Mouse (Mus musculus) heart, adult 9 months (tissue): ENCODE measurements at regions not wholly inside any gene's neighbourhood (a gene's known extent, or its start where the extent isn't known, plus 50 kb on each side); places are given as distances from the start of the nearest gene placed in this dataset.

Experiments used
- DNase-seq, 2 experiments: peaks; one replicate each; pipeline ENCODE4 v3.0.0; 2022; ENCODE audit warnings: low spot score in 2 of 2

DNA sequence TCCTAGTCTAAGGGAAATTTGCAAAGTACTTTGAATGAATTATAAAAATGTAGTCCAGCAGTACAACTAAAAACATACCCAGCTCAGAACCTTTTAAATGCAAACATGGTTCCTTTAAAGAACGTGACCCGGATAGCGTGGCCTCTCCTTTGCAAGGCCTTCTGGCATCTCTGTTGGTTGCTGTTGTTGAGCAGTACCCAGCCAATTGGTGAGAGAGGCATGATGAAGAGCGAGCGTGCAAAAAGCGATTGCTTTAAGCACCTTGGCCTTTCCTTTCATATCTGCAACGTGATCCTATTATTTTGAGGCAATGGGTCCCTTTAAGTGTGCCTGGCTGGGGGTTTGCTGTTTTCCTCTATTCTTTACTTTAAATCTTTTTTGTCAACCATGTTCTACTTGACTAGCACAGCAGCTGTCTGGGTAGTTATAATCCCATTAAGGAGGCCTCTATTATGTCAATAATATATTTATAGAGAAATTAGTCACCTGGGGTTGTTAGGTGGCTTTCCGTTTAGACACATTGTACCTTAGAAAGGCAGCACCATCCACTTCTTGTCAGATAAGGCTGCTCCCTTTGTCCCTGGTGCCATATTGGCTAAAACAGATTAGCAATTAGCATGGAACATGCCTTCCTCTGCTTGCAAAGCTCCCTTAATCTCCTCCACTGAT is 141.5 kb upstream of the Jag1 start:
- DNase-seq: no peak

DNA sequence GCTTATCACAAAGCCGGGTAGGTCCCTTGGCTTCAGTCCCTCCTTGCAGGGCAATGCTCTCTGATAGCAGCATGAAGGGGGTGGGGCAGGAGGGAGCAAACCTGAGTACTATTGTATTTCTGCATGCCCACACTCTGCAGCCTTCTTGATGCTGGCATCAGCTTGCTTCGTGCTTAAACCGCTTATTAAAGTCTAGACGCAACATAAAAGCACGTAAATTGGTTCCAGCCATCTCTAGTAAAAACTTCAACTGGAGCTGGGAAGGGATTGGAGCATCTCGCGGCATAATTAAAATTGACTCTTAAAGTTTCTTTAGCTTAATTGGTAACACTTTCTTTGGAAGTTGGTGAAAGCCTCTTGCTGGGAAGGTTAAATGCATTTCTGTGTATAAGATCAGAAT is 131.5 kb upstream of the Jag1 start:
- no peak for DNase-seq

DNA sequence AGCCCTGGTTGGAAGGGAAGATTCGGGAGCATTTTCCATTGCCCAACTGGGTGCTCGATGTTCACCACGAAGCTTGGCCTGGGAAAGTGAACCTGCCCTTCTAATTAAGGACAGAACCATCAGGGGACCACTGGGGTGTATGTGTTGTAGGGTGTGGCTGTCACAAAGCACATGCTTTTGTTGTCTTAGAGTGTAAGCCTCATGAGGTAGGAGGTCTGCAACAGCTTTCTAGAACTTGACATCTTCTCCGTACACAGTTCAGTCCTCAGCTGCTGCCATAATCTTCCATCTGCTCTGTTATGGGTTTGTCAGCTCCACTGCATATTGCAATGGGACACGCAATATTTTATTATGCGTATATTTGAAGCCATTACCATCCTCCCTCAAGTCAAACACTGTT is 127.9 kb upstream of the Jag1 start:
- DNase-seq: no peak

DNA sequence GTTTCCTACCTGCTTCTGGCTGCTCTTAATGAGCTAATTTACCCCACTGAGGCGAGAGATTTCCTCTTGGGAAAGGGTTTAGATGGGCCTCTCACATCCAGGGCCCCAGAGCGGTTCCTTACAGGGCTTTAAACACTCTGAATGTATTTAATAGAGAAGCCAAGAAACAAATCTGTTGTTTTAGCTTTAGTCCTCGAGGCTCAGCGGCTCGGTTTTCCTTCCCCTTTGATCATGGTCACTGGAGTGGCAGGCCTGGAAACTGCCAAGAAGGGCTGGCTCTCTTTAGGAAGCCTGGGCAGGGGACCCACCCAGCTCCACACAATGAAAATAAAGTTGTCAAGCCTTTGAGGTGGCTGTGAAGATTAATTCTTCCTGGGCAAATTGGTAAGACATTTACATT is 127.5 kb upstream of the Jag1 start:
- no peak for DNase-seq

DNA sequence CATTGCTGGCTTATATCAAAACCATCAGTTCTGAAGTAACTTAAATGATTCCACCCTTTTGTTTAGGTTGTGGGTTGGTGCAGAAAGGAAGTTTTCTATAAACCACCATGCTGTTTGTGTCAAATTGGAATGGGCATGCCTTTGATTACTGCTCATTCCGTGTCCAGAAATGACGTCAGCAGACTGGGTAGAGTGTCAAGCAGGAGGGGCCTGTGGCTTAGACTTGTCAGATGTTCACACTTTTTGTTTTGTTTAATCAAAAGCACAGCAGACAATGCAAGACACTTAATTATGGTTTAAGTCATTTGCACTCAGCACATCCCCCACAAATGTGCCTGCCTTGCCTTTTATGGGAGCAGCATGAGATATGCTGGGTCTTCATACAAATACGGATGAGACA is 120.5 kb upstream of the Jag1 start:
- DNase-seq: no peak

DNA sequence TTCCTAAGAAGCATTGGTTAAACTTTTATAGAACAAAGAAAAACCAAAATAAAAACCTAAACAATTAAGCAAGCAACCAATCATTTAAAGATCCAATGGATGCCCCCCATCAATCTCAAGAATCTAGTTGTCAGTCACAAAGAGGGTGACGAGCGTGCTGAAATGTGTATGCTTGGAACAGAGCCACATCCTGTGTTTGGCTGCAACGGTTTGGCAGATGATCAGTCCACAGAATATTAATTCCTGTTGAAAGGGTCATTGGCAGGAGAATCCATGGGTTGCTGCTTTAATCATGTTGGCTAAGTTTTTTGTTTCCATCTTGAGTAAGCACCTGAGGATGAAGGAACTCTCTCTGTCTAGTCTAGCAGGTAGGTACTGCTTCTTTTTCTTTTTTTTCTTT is 117.5 kb upstream of the Jag1 start:
- DNase-seq: no peak

DNA sequence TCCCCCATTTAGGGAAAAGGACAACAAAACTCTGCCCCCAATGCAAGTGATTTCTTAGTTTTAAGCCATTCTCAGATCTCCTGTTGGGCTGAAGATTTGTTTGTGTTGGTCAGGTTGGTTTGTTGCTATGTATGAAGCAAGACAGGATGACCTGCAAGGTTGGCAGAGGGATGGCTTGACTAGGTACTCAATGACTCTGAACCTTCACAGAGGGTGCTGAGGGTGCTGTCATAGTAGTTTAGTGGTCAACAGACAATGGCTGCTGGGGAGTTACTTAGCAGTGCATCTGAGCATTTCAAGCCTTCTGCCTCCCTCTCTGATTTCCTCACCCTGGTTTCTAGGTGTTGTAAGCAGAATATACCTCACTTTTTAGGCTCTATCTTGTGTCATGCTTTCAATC is 114.7 kb upstream of the Jag1 start:
- no peak for DNase-seq

DNA sequence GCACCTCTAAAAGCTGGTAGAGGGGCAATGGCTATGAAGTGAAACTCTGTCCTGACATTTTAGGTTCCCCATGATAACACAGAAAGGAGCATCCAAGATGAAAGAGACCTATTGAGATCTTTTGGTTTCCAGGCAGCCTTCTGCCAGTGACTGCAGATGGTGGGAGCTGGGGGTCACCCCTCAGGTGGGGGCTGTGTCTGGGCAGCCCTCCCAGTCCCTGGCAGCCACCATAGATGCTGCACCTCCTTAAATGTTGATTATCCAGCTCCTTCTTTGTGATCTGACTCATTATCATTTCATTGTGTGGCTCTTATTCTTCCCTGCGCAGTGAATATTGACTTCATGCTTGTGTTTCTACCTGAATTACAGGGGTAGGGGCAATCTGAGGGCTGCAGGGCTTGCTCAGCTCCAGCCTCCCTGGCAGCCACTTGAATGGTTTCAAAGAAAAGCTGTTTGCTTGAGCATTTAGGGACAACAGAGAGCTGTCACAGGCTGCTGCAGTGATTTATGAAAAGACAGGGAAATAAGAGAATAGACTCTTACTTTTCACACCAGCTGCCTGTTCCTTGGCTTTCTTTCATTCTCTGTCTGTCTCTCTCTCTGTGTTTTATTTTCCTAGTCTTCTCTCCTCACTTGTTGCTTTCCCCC is 113.1 kb upstream of the Jag1 start:
- DNase-seq: no peak

DNA sequence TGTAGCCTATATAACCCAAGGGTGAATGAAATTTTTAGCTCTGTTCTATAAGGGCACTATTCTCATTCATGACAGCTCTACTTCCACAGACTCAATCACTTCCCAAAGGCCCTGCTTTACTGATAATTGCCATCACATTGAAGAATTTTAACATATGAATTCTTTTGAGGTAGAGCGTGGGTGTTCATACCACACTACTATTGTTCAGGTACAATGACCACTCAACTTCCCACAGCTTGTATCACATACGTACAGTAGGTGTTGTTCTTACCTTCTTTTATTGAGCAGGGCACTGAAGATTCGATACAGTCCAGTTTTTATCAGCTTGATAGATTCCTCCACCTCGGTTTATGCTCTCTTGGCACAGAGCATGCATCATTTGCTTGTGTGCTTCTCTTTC is 111.1 kb upstream of the Jag1 start:
- no peak for DNase-seq

DNA sequence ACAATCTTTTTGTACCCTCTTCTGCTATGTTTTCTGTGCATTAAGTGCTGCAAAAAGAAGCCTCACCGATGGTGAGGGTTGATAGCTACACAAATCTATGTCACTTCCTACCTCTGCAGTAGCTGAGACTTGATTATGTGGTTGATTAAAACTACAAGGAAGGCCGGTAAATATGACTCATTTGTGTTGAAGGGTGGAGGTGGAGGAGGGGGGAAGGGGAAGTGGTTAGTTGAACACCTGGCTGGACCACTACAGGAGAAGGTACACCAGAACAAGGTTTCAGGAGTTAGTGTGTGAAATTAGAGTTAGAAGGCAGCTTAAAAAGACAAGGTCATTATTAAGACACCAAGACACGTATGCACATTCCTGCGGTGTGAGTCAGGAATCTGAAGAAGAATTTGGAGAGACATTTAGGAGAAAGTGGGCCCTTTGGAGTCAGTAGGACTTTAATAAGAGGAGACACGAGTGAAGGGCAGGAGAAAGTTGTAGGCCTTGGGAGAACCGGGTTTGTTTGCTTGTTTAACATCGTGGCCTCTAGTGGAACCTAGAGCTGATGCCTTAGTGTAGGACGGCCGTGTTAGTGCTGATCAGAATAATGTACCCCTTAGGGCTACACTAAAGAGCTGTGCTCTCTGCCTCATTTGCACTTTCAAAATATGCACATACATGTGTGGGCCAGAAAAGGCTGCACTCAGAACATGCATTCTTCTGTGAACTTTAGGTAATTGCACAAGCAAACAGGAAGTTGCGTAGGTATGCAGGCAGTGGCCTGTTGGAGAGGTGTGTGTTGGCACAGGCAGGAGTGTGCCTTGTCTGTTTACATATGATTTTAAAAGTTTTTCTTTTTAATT is 108.5 kb upstream of the Jag1 start:
- no peak for DNase-seq

DNA sequence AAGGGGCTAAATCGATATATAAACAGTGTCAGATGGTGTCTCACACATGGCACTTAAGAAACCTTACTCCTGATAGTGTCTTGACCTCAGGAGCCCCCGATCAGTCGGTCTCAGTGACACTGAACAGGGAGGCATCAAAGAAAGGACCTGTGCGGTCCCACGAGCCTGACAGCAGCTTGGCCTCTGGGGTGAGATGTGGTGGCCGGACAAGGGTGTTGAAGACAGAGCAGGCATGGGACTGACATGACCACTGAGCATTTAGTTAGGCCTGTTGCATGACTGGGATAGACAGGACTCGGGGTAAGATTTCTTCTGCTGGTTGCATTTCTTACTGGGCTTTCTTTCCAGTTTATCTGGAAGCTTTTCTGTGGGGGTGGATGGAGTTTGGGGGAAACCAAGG is 99.3 kb upstream of the Jag1 start:
- no peak for DNase-seq

DNA sequence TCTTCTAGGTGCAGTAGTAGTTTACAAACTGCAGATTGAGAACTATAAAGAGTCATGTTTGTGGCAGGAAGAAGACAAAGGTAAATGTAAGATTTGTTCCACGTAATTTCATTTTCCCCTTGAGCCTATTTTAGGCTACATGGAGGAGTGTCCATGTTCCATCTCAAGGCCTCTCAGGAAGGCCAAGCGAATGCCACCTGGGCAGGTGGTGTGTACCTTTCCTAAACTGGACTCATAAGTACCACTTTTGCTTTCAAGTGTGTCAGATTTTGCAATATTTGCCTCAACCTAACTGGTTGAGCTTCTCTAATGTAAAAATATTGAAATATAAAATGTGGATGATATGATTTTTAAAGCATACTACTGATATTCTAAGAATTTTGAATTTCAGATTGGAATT is 91.4 kb upstream of the Jag1 start:
- no peak for DNase-seq

DNA sequence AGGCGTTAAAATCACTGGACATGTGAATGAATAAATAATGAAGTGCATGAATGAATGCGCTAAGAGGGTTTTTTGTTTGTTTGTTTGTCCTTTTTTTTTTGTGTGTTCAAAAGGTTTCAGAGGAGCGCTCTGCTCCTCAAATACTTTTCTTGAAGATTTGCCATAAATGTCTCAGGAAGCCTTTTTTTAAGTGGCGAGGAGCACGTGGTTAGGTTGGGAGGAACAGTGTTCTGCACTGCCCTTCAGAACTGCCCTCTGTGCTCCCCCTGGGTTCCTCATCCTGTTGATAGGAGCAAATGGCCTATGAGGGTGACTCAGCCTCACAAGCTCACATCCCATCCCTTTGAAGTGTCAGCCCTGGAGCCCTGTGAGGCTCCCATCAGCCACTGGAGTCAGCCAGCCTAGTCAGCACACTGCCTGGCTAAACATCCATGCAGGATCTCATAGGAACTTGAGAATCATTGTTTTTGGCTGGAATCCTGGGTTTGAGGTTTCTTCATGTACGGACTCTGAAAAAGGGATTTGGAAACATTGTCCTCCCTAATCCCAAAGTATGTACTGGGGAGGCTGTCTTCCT is 87.9 kb upstream of the Jag1 start:
- DNase-seq: peak; percentile 33 to 51

DNA sequence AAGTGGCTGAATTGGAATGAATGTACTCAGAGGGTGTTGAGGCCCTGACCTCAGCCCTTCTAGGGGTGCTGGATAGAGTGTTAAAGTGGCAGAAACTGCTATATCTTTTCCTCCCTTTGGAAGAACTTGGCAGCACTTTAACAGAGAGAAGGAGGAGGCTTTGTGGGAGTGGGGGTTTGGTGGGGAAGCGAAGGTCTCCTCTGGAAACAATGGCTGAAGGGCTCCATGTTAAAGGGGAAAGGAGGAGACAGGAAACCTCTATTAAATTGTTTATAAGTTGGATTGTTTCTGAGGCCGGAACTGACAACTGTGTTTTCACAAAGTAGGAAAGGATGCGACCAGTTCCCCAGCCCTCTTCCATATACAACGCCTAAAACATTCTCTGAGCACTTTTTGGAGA is 83.7 kb upstream of the Jag1 start:
- no peak for DNase-seq

DNA sequence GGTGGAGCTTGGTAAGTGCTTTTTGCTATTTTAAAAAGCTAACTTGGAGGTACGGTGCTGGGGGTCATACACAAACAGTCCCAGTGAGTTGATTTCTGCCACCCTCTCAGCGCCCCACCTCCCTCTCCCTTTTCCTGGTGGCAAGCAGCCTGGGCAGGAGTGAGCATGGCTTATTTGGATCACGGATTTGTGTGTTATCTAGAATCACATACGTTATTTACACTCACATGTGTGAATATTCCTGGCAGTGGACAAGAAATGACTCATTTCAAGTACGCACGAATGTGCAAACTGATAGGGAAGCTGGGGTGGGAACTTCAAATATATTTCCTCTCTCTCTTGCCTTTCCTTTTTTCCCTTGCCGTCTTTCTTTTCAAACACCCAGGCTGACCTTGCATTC is 75.7 kb upstream of the Jag1 start:
- DNase-seq: no peak

DNA sequence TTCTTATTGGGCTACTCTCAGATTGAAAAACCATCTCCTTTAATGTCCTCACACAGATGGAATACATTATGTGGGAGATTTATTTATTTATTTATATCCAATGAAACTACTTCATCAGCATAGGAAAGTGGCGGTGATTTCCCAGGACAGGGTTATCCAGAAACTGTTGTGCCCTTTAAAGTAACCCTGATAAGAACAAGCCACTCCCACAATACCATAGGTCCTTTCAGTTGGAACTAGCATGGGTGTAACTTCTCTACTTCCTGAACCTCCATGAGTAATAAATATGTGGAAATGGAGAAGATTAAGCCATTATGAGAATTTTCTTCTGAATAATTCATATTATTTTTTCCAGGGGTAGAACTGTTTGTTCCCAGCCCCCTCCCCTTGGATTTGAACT is 52.7 kb upstream of the Jag1 start:
- no peak for DNase-seq

DNA sequence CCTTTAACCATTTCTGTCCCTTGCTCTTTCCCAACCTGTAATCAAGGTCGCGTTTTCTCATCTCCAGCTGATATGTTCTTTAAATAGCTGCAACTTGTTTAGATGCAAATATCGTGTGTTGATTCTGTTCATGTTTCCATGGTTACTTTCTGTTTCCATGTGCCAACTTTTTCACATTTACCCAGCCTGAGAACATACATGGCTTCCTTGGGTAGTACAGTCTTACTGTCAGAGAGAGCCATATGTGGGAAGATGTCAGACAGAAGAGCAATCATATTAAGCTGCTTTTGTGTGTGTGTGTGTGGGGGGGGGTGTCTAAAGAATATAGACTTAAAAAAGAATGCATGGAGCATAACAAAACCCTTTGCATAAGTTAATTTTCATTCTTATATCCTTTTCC is 52.2 kb upstream of the Jag1 start:
- no peak for DNase-seq
